17 mouse cellular contexts compared by ENCODE assay signal in the genomic region with DNA sequence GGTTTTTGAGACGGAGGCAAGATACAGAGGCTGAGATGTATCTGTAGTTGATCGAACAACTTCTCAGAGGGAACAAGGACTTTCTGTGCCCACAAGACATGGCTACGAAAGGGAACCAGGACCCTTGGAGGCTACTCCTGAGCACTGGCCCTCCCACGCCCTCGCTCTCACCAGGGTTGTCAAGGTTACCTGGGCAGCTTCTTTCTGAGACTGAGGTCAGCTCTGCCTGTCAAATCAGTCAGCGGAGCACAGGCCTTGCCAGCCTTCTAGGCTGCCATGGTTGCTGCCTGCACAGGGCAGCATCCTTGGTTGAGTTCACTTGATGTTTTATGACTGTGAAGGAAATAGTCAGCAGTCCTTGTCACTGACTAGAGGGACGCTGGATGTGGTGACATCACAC.
"Had no signal": no experiment of that assay in that cellular context is flagged by ENCODE, and none has a peak within 500 bp of the region (broad histone marks: within the 10 kb centered on the region; RNA-seq: fewer than 3 reads in every experiment).

No protein-coding gene starts in this region.

- H3K9ac ChIP-seq: liver, postnatal 0 days; lung, embryonic 15.5 days; midbrain, embryonic 12.5 days; midbrain, embryonic 15.5 days; neural tube, embryonic 12.5 days; stomach, embryonic 15.5 days had no signal

- ATAC-seq: liver, postnatal 0 days; lung, postnatal 0 days; midbrain, embryonic 15.5 days had no signal

- H3K27me3 ChIP-seq: lung, embryonic 15.5 days; megakaryocyte, embryonic 14.5 days; midbrain, embryonic 12.5 days; midbrain, embryonic 15.5 days; neural tube, embryonic 12.5 days; stomach, embryonic 15.5 days had no signal

- H3K4me2 ChIP-seq: lung, embryonic 15.5 days; midbrain, embryonic 12.5 days; midbrain, embryonic 15.5 days; neural tube, embryonic 12.5 days; stomach, embryonic 15.5 days had no signal

- H3K27ac ChIP-seq: lung, embryonic 15.5 days; macrophage; midbrain, embryonic 12.5 days; midbrain, embryonic 15.5 days; neural tube, embryonic 12.5 days; stomach, embryonic 15.5 days; stomach, postnatal 0 days had no signal

- H3K9me3 ChIP-seq: lung, embryonic 15.5 days; megakaryocyte, embryonic 14.5 days; midbrain, embryonic 12.5 days; midbrain, embryonic 15.5 days; neural tube, embryonic 12.5 days; stomach, embryonic 15.5 days had no signal

- DNase-seq: liver, postnatal 0 days; lung, adult 2 months; lung, postnatal 14 days; lung, postnatal 36 days; right cerebral cortex, postnatal 14 days; thymus, adult 2 months; thymus, postnatal 25 days; thymus, postnatal 4 days had no signal

- H3K4me3 ChIP-seq: lung, embryonic 15.5 days; megakaryocyte, embryonic 14.5 days; midbrain, embryonic 12.5 days; midbrain, embryonic 15.5 days; neural tube, embryonic 12.5 days; stomach, embryonic 15.5 days had no signal
